Mouse (Mus musculus): ENCODE results near the gene Mad1l1.

DNA sequence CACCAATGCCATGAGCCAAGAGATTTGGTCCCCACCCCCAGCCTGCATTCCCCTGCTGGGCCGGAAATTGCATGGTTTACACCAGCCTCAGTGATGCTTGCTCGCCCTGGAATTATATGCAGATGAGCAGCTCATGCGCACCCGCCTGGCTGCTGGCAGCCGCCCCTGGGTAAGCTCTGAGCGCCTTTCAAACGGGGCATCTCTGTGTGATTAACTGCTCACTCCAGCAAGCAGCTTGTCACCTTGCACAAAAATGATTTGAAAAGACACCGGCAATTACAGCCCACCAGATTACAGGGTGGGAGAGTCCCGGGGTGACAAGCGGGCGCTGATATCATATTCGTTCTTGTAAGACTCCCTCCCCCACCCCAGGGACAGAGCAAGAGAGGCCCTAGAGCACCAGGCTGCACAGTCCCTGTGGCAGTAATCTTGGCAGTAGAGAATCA, 247.7 kb downstream of the Mad1l1 start:
- TF ChIP-seq CTCF (IDR thresholded peaks at IDR 0.05; ENCODE audit: borderline replicate concordance, insufficient read depth, low read length) (no peak), POLR2A (IDR thresholded peaks at IDR 0.05; ENCODE audit: low read depth, low read length) (no peak)

All from embryonic fibroblast, embryonic 13.5 days (primary cell).